Mouse (Mus musculus) embryonic facial prominence, embryonic 14.5 days (tissue): ENCODE results near the gene Wnt11. TPM values are rescaled to one million over a fixed set of nuclear protein-coding genes. Genes with fewer than 3 reads are reported as not detected.

Experiments
- ATAC-seq: fragments of 200-750 bp; cut with Nextera tagmentation; 2 replicates; pipeline ENCODE4 v1.8.0; 2017; ENCODE audit warnings: low read depth, moderate number of reproducible peaks, moderate TSS enrichment
- DNase-seq: peaks from one replicate; pipeline ENCODE4 v3.0.0-alpha.2; 2015; ENCODE audit warnings: low spot score
- H3K27ac ChIP-seq: fragments of 300-500 bp; sonication (generic); replicated peaks from 2 replicates; pipeline ENCODE4 v1.5.1; 2014; ENCODE audit warnings: low read depth, mild to moderate bottlenecking, low read length, moderate library complexity
- H3K27me3 ChIP-seq: fragments of 300-500 bp; sonication (generic); replicated peaks from 2 replicates; pipeline ENCODE4 v1.6.1; 2014; ENCODE audit warnings: low read length; ENCODE audit not compliant: control insufficient read depth, insufficient read depth
- H3K36me3 ChIP-seq: fragments of 300-500 bp; sonication (generic); 2 replicates; pipeline ENCODE4 v1.6.1; 2014; ENCODE audit warnings: low read length, mixed read lengths; ENCODE audit not compliant: control insufficient read depth, insufficient read depth
- H3K4me1 ChIP-seq: fragments of 300-500 bp; sonication (generic); 2 replicates; pipeline ENCODE4 v1.6.1; 2014; ENCODE audit warnings: antibody characterized with exemption, low read length; ENCODE audit not compliant: control insufficient read depth, insufficient read depth
- H3K4me2 ChIP-seq: fragments of 300-500 bp; sonication (generic); 2 replicates; pipeline ENCODE4 v1.6.1; 2014; ENCODE audit warnings: low read depth, mild to moderate bottlenecking, low read length, moderate library complexity, mixed read lengths
- H3K4me3 ChIP-seq: fragments of 300-500 bp; sonication (generic); 2 replicates; pipeline ENCODE4 v1.5.1; 2014; ENCODE audit warnings: low read depth, mild to moderate bottlenecking, low read length
- H3K9ac ChIP-seq: fragments of 300-500 bp; sonication (generic); 2 replicates; pipeline ENCODE4 v1.6.1; 2014; ENCODE audit warnings: low read depth, mild to moderate bottlenecking, low read length, moderate library complexity, mixed read lengths
- H3K9me3 ChIP-seq: fragments of 300-500 bp; sonication (generic); 2 replicates; pipeline ENCODE4 v1.6.1; 2016; ENCODE audit warnings: low read length; ENCODE audit not compliant: control insufficient read depth
- WGBS: fragments of 180-500 bp; shearing (Covaris S2); extraction: QIAGEN DNeasy Blood & Tissue Kit; methylation state at CpG from one replicate; pipeline ENCODE4 v1.1.7; 2014; 5-methylcytosine and 5-hydroxymethylcytosine counted together
- polyA plus RNA-seq: library from polyadenylated mRNA; unstranded; fragments of >200 nt; fragmentation: Nextera tagmentation; extraction: Ambion mirVana; gene quantifications from 2 replicates; pipeline ENCODE4 v1.2.1, GENCODE M21; 2014

The Wnt11 gene
- polyA plus RNA-seq, 1 experiment from 2014 or later, result 20.2 TPM

GRCm38 (mm10) chr7:98850388-98850787 lies 15.5 kb downstream of the Wnt11 start:
- H3K4me1 ChIP-seq, result peaks cover 12% of the 10 kb centered on the region
- DNase-seq (no peak), ATAC-seq (no peak)
- no peaks in the 10 kb centered on the region for H3K9me3 ChIP-seq
- no peak overlapping the region for H3K4me2 ChIP-seq
- peaks cover 10% of the 10 kb centered on the region for H3K36me3 ChIP-seq
- no peak overlapping the region for H3K9ac ChIP-seq
- WGBS, result 83% methylated on average over 5 of the region's 5 CpGs
- no peak overlapping the region for H3K27ac ChIP-seq
- no peaks in the 10 kb centered on the region for H3K27me3 ChIP-seq
- H3K4me3 ChIP-seq, result no peak overlapping the region

- Histone ChIP-seq H3K4me2 (0 out of 2 replicates have a peak overlapping the region, but pooled peaks have one; percentile 2), H3K27ac (peak overlapping the region; percentile 61), H3K4me1 (peaks cover 12% of the 10 kb centered on the region), H3K36me3 (peaks cover 10% of the 10 kb centered on the region), H3K27me3 (no peaks in the 10 kb centered on the region), H3K4me3 (no peak overlapping the region), H3K9ac (no peak overlapping the region), H3K9me3 (no peaks in the 10 kb centered on the region)
- ATAC-seq, result peak; percentile 64
- WGBS, result 30% methylated on average over 9 of the region's 9 CpGs
- DNase-seq, result peak; percentile 85
Observed at GRCm38 (mm10) chr7:98851220-98851619, 16.3 kb downstream of the Wnt11 start.

GRCm38 (mm10) chr7:98852950-98853650 lies 18.2 kb downstream of the Wnt11 start:
- WGBS, result 75% methylated on average over 18 of the region's 18 CpGs
- H3K9ac ChIP-seq, result no peak overlapping the region
- ATAC-seq, result no peak
- H3K27ac ChIP-seq, result no peak overlapping the region
- H3K4me2 ChIP-seq, result no peak overlapping the region
- DNase-seq, result no peak
- H3K4me1 ChIP-seq, result peaks cover 12% of the 10 kb centered on the region
- H3K27me3 ChIP-seq, result no peaks in the 10 kb centered on the region
- no peaks in the 10 kb centered on the region for H3K9me3 ChIP-seq
- H3K4me3 ChIP-seq, result no peak overlapping the region
- peaks cover 10% of the 10 kb centered on the region for H3K36me3 ChIP-seq

DNA sequence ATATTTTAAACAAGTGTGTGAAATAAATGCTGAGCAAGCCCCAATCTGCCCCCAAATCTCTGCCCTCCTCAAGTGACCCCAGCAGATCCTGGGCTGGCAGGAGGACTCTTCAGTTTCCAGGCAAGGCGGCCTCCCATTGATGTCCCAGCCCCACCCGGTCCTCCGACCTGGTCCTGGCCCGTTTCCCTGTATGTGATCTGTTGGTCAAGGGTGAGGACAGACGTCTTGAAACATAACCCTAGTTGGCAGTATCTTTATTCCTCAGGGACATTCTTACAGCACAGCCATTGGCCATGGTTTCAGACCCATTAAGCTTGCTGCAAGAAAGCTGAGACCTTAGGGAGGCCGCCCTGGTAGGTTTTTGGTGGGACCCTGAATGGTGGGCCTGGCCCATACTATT lies 18.9 kb downstream of the Wnt11 start:
- H3K27me3 ChIP-seq, result no peaks in the 10 kb centered on the region
- H3K27ac ChIP-seq, result no peak overlapping the region
- peaks cover 10% of the 10 kb centered on the region for H3K36me3 ChIP-seq
- WGBS, result 65% methylated on average over 6 of the region's 6 CpGs
- H3K9ac ChIP-seq, result no peak overlapping the region
- no peaks in the 10 kb centered on the region for H3K9me3 ChIP-seq
- no peak overlapping the region for H3K4me3 ChIP-seq
- ATAC-seq (no peak), DNase-seq (no peak)
- H3K4me2 ChIP-seq, result no peak overlapping the region
- H3K4me1 ChIP-seq, result peaks cover 12% of the 10 kb centered on the region

DNA sequence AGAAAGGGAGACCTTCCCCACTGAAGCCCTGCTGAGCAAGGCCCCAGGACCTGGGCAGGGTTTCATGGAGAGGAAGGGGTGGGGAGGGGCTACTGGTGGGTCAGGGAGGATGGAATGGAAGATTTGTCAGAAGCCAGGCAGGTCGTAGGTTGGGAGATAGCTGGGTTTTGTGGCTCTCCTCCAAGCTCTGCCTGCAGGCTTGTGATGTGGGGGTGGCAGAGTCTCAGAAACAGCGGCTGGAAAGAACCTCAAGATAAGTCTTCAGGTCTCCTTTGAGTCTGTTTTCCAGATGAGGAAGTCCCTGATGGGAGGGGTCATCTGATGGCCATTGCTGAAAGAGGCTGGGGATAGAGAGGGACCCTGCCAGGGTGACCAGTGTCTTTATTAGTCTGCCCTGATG lies 20.5 kb downstream of the Wnt11 start:
- peaks cover 12% of the 10 kb centered on the region for H3K4me1 ChIP-seq
- 60% methylated on average over 2 of the region's 2 CpGs for WGBS
- ATAC-seq, result no peak

DNA sequence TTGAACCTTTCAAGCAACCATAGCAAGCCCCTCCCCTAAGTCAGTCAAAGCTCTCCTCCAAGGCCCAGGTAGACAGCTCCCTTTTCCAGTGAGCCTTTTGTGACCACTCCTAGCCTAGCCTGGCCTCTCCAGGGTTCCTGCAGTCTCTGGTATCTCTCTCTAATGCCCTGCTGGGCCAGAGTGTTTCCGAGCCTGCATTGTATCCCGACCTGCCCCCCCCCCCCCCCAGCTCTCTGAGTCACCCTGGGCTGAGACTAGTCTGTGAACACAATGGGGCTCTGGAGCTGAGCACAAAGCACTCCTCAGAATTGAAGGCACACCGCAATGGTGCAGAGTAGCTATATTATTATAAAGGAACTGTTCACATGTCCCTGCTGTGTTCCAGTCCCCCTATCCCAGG lies 21.2 kb downstream of the Wnt11 start:
- H3K4me1 ChIP-seq, result peaks cover 8% of the 10 kb centered on the region
- 45% methylated on average over 3 of the region's 3 CpGs for WGBS

More for the DNA sequence above, 20.5 kb downstream of the Wnt11 start:
- DNase-seq, result no peak
- Histone ChIP-seq H3K4me3 (no peak overlapping the region), H3K27me3 (no peaks in the 10 kb centered on the region), H3K9me3 (no peaks in the 10 kb centered on the region), H3K4me2 (no peak overlapping the region), H3K9ac (no peak overlapping the region), H3K36me3 (peaks cover 6% of the 10 kb centered on the region), H3K27ac (no peak overlapping the region)

GRCm38 (mm10) chr7:98857094-98857493 lies 22.2 kb downstream of the Wnt11 start:
- no peak for DNase-seq
- Histone ChIP-seq H3K27ac (no peak overlapping the region), H3K4me2 (no peak overlapping the region), H3K9me3 (no peaks in the 10 kb centered on the region), H3K27me3 (no peaks in the 10 kb centered on the region), H3K4me1 (no peaks in the 10 kb centered on the region), H3K4me3 (no peak overlapping the region), H3K36me3 (0 out of 2 replicates have a peak, but pooled peaks cover 3% of the 10 kb centered on the region), H3K9ac (no peak overlapping the region)
- ATAC-seq, result no peak
- WGBS, result 49% methylated on average over 3 of the region's 3 CpGs

More for the DNA sequence above, 21.2 kb downstream of the Wnt11 start:
- H3K27me3 ChIP-seq, result no peaks in the 10 kb centered on the region
- no peaks in the 10 kb centered on the region for H3K9me3 ChIP-seq
- no peak for ATAC-seq
- no peak overlapping the region for H3K4me3 ChIP-seq
- H3K27ac ChIP-seq, result no peak overlapping the region
- H3K9ac ChIP-seq, result no peak overlapping the region
- no peak for DNase-seq
- H3K36me3 ChIP-seq, result 0 out of 2 replicates have a peak, but pooled peaks cover 3% of the 10 kb centered on the region
- H3K4me2 ChIP-seq, result no peak overlapping the region

DNA sequence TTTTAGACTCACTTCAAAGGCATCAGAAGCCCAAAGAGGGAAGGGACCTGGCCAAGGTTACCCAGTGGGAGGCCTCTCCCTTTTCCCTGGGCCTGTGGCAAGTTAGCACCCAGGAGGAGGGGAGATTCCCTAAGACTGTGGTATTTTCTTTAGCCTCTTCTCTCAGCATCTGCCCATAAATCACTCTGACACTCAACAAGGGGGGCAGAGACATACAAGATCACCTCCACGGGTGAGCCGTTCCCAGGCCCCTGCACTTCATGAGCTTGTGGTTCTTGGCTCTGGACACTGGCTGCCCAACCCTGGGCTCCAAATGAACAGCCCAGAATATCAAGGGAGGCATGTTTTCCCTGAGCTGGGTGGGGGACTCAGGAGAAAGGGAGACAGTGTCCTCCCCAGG lies 26.1 kb downstream of the Wnt11 start:
- H3K27ac ChIP-seq, result no peak overlapping the region
- ATAC-seq, result no peak
- DNase-seq, result no peak
- H3K4me1 ChIP-seq, result 0 out of 2 replicates have a peak, but pooled peaks cover 10% of the 10 kb centered on the region
- no peak overlapping the region for H3K4me2 ChIP-seq
- no peaks in the 10 kb centered on the region for H3K36me3 ChIP-seq
- no peaks in the 10 kb centered on the region for H3K27me3 ChIP-seq
- no peaks in the 10 kb centered on the region for H3K9me3 ChIP-seq
- WGBS, result 55% methylated on average over 2 of the region's 2 CpGs
- H3K9ac ChIP-seq, result no peak overlapping the region
- no peak overlapping the region for H3K4me3 ChIP-seq

DNA sequence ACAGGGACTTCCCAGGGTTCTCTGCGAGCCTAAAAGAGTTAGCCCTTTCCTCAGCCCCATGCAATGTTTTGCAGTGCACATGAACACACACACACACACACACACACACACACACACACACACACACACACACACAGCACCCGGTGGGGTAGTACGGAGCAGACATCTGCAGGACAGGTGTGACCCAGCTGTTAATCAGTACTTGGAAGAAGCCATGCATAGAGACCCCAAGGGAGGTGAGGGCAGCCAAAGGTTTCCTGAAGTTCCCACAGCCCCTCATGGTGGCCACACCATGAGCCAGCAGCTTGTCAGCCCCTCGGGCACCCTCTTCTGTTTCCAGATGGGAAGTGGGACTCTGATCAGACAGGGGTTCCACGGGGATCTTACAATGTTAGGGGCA lies 28.1 kb downstream of the Wnt11 start:
- DNase-seq (peak; percentile 71), ATAC-seq (peak; percentile 32; the same call in 1 of the 2 replicates)
- H3K4me2 ChIP-seq, result no peak overlapping the region
- H3K4me1 ChIP-seq, result peaks cover 22% of the 10 kb centered on the region
- no peak overlapping the region for H3K27ac ChIP-seq
- no peaks in the 10 kb centered on the region for H3K27me3 ChIP-seq
- H3K9me3 ChIP-seq, result no peaks in the 10 kb centered on the region
- no peak overlapping the region for H3K9ac ChIP-seq
- WGBS, result 40% methylated on average over 3 of the region's 5 CpGs
- no peaks in the 10 kb centered on the region for H3K36me3 ChIP-seq
- H3K4me3 ChIP-seq, result no peak overlapping the region
